Mouse (Mus musculus) adrenal gland, adult (tissue): ENCODE results near the gene Tbx3.

ENCODE experiments used
- DNase-seq, 2 experiments: peaks; one replicate each; pipeline ENCODE4 v3.0.0; 2022 to 2023; ENCODE audit warnings: low spot score in 1 of 2; ENCODE audit not compliant: inconsistent age in 2 of 2

The Tbx3 gene

GRCm38 (mm10) chr5:119660526-119661410 lies 9.7 kb upstream of the Tbx3 start:
- DNase-seq: peak in 1 of 2 experiments; percentile 28

GRCm38 (mm10) chr5:119661474-119661873 lies 9.0 kb upstream of the Tbx3 start:
- DNase-seq: peak in 1 of 2 experiments; percentile 30

- peak in 1 of 2 experiments; percentile 44 for DNase-seq
Observed at GRCm38 (mm10) chr5:119662326-119662725, 8.1 kb upstream of the Tbx3 start.

- DNase-seq: no peak
Observed at GRCm38 (mm10) chr5:119662731-119663130, 7.7 kb upstream of the Tbx3 start.

- peak in 1 of 2 experiments; percentile 68 for DNase-seq
Observed at GRCm38 (mm10) chr5:119663241-119663640, 7.2 kb upstream of the Tbx3 start.

DNA sequence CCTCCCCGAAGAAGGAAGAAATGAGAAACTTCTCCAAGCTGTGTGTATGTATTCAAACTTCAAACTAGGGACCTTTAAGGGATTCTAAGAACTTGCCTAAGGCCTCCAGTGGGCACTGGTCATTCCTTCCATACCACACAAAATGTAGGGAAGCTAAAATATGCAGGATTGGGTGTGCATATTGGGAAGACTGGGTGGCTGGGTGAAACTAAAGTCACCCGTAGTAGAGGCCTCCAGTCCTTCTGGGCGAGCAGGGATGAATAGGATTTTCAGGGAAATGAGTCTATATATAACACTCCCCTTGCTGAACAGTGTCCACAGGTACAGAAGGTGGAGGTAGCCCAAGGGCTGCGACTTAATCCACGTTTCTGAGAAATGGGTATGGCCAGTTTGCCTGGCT lies 6.7 kb upstream of the Tbx3 start:
- no peak for DNase-seq

- DNase-seq: peak in 1 of 2 experiments; percentile 63
Observed at GRCm38 (mm10) chr5:119665739-119666138, 4.7 kb upstream of the Tbx3 start.

- DNase-seq: peak in 1 of 2 experiments; percentile 79
Observed at GRCm38 (mm10) chr5:119667356-119667940, 3.0 kb upstream of the Tbx3 start.

- DNase-seq: peak; percentile 57 to 82
Observed at GRCm38 (mm10) chr5:119668191-119668912, 2.1 kb upstream of the Tbx3 start.

DNA sequence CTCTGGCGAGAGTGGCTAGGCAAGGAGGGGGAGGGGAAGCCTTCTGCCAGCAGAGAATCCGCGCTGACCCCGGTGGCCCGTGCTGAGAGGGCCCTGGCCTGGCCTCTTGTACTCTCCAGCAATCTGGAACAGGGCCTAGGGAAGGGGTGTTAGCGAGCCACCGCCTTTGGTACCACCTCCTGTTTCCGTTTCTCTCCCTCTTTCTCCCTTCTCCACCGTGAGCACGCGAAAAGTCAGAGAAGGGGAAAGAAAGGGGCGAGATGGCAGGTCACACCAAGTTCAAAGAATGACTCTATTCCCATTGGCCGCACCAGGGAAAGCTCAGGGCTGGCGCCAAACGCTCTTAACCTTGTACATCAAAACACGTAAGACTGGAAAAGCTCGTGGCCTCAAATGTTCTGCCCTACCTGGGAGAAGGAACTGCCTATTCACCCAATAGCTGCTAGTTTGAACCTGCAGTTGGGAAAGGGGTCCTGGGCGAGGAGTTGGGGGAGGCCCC lies 1.5 kb upstream of the Tbx3 start:
- peak; percentile 82 to 91 for DNase-seq

- DNase-seq: peak; percentile 76 to 91
Observed at GRCm38 (mm10) chr5:119669741-119670565, 516 bp upstream of the Tbx3 start.

- peak; percentile 79 to 90 for DNase-seq
Observed at GRCm38 (mm10) chr5:119671124-119671801, 794 bp downstream of the Tbx3 start.

DNA sequence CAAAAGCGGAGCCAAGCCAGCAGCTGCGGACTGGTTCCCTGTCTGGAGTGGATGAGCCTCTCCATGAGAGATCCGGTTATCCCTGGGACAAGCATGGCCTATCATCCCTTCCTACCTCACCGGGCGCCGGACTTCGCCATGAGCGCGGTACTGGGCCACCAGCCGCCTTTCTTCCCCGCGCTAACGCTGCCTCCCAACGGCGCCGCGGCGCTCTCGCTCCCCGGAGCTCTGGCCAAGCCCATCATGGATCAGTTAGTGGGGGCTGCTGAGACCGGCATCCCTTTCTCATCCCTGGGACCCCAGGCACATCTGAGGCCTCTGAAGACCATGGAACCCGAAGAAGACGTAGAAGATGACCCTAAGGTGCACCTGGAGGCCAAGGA lies 1.5 kb downstream of the Tbx3 start:
- DNase-seq: no peak

- peak; percentile 38 to 81 for DNase-seq
Observed at GRCm38 (mm10) chr5:119672348-119672983, 2.0 kb downstream of the Tbx3 start.

DNA sequence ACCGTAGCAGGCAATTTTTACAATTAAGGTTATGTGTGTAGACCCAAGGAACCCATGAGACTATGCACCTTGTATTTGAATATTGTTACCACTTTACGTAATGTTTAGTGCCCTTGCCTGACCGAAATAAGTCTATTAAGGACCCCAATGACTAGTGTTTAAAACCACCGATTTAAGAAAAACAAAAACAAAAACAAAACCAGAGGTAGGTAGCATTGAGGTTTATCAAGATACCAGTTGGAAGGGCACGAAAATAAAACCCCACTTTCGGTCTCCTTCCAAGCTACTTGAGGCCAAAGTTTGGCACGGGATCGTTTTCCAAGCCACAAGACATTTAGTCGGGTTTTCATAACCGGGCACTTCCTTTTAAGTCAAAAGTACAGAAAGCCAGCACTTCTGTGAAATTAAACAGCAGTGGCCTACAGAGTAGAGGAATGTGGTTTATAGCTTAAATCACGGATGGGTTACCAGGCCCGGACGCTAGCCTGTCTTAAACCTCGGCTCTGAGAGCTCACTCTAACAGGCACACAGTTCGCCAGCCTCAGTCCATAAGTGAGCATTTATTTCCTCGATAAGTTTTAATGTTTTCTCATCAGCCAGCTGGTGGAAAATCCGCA lies 2.6 kb downstream of the Tbx3 start:
- DNase-seq: peak in 1 of 2 experiments; percentile 75

DNA sequence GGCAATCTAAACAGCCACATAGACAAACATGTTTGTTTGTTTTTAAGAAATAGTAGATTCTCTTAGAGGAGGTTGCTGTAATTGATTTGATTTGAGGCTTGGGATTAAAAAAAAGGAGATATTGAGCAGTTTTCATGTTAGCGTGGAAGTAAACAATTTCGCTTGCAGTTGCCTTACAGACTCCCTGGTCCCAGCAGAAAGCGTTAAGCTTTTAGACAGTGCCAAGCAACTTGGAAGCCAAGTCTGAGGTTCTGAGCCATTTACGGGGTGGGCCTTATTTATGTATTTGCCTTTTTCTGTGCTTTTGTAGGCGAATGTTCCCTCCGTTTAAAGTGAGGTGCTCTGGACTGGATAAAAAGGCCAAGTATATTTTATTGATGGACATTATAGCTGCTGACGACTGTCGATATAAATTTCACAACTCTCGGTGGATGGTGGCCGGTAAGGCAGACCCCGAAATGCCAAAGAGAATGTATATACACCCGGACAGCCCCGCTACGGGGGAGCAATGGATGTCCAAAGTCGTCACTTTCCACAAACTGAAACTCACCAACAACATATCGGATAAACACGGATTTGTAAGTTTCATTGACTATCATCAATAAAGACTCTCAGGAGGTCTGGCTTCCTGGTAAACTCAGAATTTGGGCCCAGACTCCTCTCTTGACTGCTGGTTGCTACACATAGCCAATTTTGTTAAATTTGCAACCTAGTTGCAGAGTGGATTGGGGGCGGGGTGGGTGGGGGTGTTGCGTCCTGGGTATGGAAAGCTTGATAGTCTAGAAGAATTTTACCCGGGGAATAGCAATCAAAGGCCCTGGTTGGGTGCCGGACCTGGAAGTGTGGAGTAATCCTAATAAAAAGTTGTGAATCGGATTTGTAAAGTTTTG lies 3.5 kb downstream of the Tbx3 start:
- peak; percentile 24 to 73 for DNase-seq

- DNase-seq: peak; percentile 24 to 77
Observed at GRCm38 (mm10) chr5:119674606-119675330, 4.3 kb downstream of the Tbx3 start.
